Mouse (Mus musculus): ENCODE results near the gene Mgea5. TPM values are rescaled to one million over a fixed set of nuclear protein-coding genes. Genes with fewer than 3 reads are reported as not detected.
"Not testable (repeated sequence)": the region's sequence is repeated elsewhere in the genome, so short reads cannot be mapped to it uniquely, and the experiment has no call there.

Gene Mgea5
- polyA plus RNA-seq, 1 experiment from 2014 or later = 52.3 TPM

- not testable (repeated sequence) for H3K4me1 ChIP-seq (ENCODE audit: control insufficient read depth, insufficient read depth, low read length); H3K27me3 ChIP-seq (replicated peaks; ENCODE audit: control insufficient read depth, insufficient read depth, low read length); H3K9ac ChIP-seq (ENCODE audit: low read depth, low read length); H3K9me3 ChIP-seq (ENCODE audit: control insufficient read depth, low read length); H3K27ac ChIP-seq (replicated peaks; ENCODE audit: low read depth, low read length); ATAC-seq (ENCODE audit: low read depth); H3K36me3 ChIP-seq (ENCODE audit: control insufficient read depth, insufficient read depth, low read length); H3K4me3 ChIP-seq (ENCODE audit: low read depth, low read length); DNase-seq (ENCODE audit: low spot score); H3K4me2 ChIP-seq (ENCODE audit: low read depth, low read length)
- WGBS = 94% methylated on average over 6 of the region's 6 CpGs
These were observed 22.2 kb upstream of the Mgea5 start for GRCm38 (mm10) chr19:45805817-45806216.

- H3K4me2 ChIP-seq (ENCODE audit: low read depth, low read length) = no peak overlapping the region
- peak; percentile 46 for DNase-seq (ENCODE audit: low spot score)
These were observed 21.1 kb upstream of the Mgea5 start for GRCm38 (mm10) chr19:45804593-45805368.

GRCm38 (mm10) chr19:45803408-45803807 is 19.8 kb upstream of the Mgea5 start:
- no peaks in the 10 kb centered on the region for H3K9me3 ChIP-seq (ENCODE audit: control insufficient read depth, low read length)
- H3K27ac ChIP-seq (replicated peaks; ENCODE audit: low read depth, low read length) = no peak overlapping the region
- no peak for ATAC-seq (ENCODE audit: low read depth)
- WGBS = 19% methylated on average over 4 of the region's 4 CpGs
- no peaks in the 10 kb centered on the region for H3K27me3 ChIP-seq (replicated peaks; ENCODE audit: control insufficient read depth, insufficient read depth, low read length)
- no peaks in the 10 kb centered on the region for H3K4me1 ChIP-seq (ENCODE audit: control insufficient read depth, insufficient read depth, low read length)
- DNase-seq (ENCODE audit: low spot score) = no peak
- H3K4me2 ChIP-seq (ENCODE audit: low read depth, low read length) = no peak overlapping the region
- H3K4me3 ChIP-seq (ENCODE audit: low read depth, low read length) = no peak overlapping the region
- no peak overlapping the region for H3K9ac ChIP-seq (ENCODE audit: low read depth, low read length)
- H3K36me3 ChIP-seq (ENCODE audit: control insufficient read depth, insufficient read depth, low read length) = no peaks in the 10 kb centered on the region

More at GRCm38 (mm10) chr19:45804593-45805368, 21.1 kb upstream of the Mgea5 start:
- no peak overlapping the region for H3K9ac ChIP-seq (ENCODE audit: low read depth, low read length)
- no peak overlapping the region for H3K4me3 ChIP-seq (ENCODE audit: low read depth, low read length)
- H3K27me3 ChIP-seq (replicated peaks; ENCODE audit: control insufficient read depth, insufficient read depth, low read length) = no peaks in the 10 kb centered on the region
- WGBS = 21% methylated on average over 11 of the region's 12 CpGs
- H3K4me1 ChIP-seq (ENCODE audit: control insufficient read depth, insufficient read depth, low read length) = no peaks in the 10 kb centered on the region
- H3K9me3 ChIP-seq (ENCODE audit: control insufficient read depth, low read length) = no peaks in the 10 kb centered on the region
- peak; percentile 67 for ATAC-seq (ENCODE audit: low read depth)
- no peaks in the 10 kb centered on the region for H3K36me3 ChIP-seq (ENCODE audit: control insufficient read depth, insufficient read depth, low read length)
- no peak overlapping the region for H3K27ac ChIP-seq (replicated peaks; ENCODE audit: low read depth, low read length)

- ATAC-seq (ENCODE audit: low read depth) (no peak), DNase-seq (ENCODE audit: low spot score) (no peak)
- H3K9me3 ChIP-seq (ENCODE audit: control insufficient read depth, low read length) = no peaks in the 10 kb centered on the region
- no peaks in the 10 kb centered on the region for H3K36me3 ChIP-seq (ENCODE audit: control insufficient read depth, insufficient read depth, low read length)
- WGBS = 57% methylated on average over 4 of the region's 4 CpGs
- no peak overlapping the region for H3K9ac ChIP-seq (ENCODE audit: low read depth, low read length)
- no peak overlapping the region for H3K4me2 ChIP-seq (ENCODE audit: low read depth, low read length)
- H3K27me3 ChIP-seq (replicated peaks; ENCODE audit: control insufficient read depth, insufficient read depth, low read length) = no peaks in the 10 kb centered on the region
- H3K4me1 ChIP-seq (ENCODE audit: control insufficient read depth, insufficient read depth, low read length) = no peaks in the 10 kb centered on the region
- H3K4me3 ChIP-seq (ENCODE audit: low read depth, low read length) = no peak overlapping the region
- H3K27ac ChIP-seq (replicated peaks; ENCODE audit: low read depth, low read length) = no peak overlapping the region
These were observed 19.1 kb upstream of the Mgea5 start for GRCm38 (mm10) chr19:45802702-45803101.

- WGBS = 71% methylated on average over 15 of the region's 15 CpGs
- H3K4me3 ChIP-seq (ENCODE audit: low read depth, low read length) = no peak overlapping the region
- H3K36me3 ChIP-seq (ENCODE audit: control insufficient read depth, insufficient read depth, low read length) = no peaks in the 10 kb centered on the region
- H3K9me3 ChIP-seq (ENCODE audit: control insufficient read depth, low read length) = no peaks in the 10 kb centered on the region
- no peak overlapping the region for H3K27ac ChIP-seq (replicated peaks; ENCODE audit: low read depth, low read length)
- DNase-seq (ENCODE audit: low spot score) (no peak), ATAC-seq (ENCODE audit: low read depth) (no peak)
- H3K4me1 ChIP-seq (ENCODE audit: control insufficient read depth, insufficient read depth, low read length) = 0 out of 2 replicates have a peak, but pooled peaks cover 5% of the 10 kb centered on the region
- no peaks in the 10 kb centered on the region for H3K27me3 ChIP-seq (replicated peaks; ENCODE audit: control insufficient read depth, insufficient read depth, low read length)
- no peak overlapping the region for H3K4me2 ChIP-seq (ENCODE audit: low read depth, low read length)
- H3K9ac ChIP-seq (ENCODE audit: low read depth, low read length) = no peak overlapping the region
These were observed 13.2 kb upstream of the Mgea5 start for GRCm38 (mm10) chr19:45796879-45797278.

GRCm38 (mm10) chr19:45796061-45796556 is 12.5 kb upstream of the Mgea5 start:
- DNase-seq (ENCODE audit: low spot score) = peak; percentile 72
- peak overlapping the region; percentile 28; the same call in 1 of the 2 replicates for H3K9ac ChIP-seq (ENCODE audit: low read depth, low read length)

GRCm38 (mm10) chr19:45795406-45795944 is 11.8 kb upstream of the Mgea5 start:
- Histone ChIP-seq H3K27me3 (replicated peaks; ENCODE audit: control insufficient read depth, insufficient read depth, low read length) (no peaks in the 10 kb centered on the region), H3K36me3 (ENCODE audit: control insufficient read depth, insufficient read depth, low read length) (no peaks in the 10 kb centered on the region), H3K27ac (replicated peaks; ENCODE audit: low read depth, low read length) (no peak overlapping the region), H3K4me1 (ENCODE audit: control insufficient read depth, insufficient read depth, low read length) (0 out of 2 replicates have a peak, but pooled peaks cover 5% of the 10 kb centered on the region), H3K4me2 (ENCODE audit: low read depth, low read length) (peak overlapping the region; percentile 51), H3K4me3 (ENCODE audit: low read depth, low read length) (peak overlapping the region; percentile 21), H3K9me3 (ENCODE audit: control insufficient read depth, low read length) (no peaks in the 10 kb centered on the region), H3K9ac (ENCODE audit: low read depth, low read length) (no peak overlapping the region)
- no peak for ATAC-seq (ENCODE audit: low read depth)
- 23% methylated on average over 15 of the region's 15 CpGs for WGBS
- no peak for DNase-seq (ENCODE audit: low spot score)

More at GRCm38 (mm10) chr19:45796061-45796556, 12.5 kb upstream of the Mgea5 start:
- Histone ChIP-seq H3K9me3 (ENCODE audit: control insufficient read depth, low read length) (no peaks in the 10 kb centered on the region), H3K4me1 (ENCODE audit: control insufficient read depth, insufficient read depth, low read length) (0 out of 2 replicates have a peak, but pooled peaks cover 5% of the 10 kb centered on the region), H3K27me3 (replicated peaks; ENCODE audit: control insufficient read depth, insufficient read depth, low read length) (no peaks in the 10 kb centered on the region), H3K4me2 (ENCODE audit: low read depth, low read length) (peak overlapping the region; percentile 51), H3K4me3 (ENCODE audit: low read depth, low read length) (peak overlapping the region; percentile 21), H3K36me3 (ENCODE audit: control insufficient read depth, insufficient read depth, low read length) (no peaks in the 10 kb centered on the region), H3K27ac (replicated peaks; ENCODE audit: low read depth, low read length) (no peak overlapping the region)
- peak; percentile 56 for ATAC-seq (ENCODE audit: low read depth)
- 6% methylated on average over 14 of the region's 15 CpGs for WGBS

GRCm38 (mm10) chr19:45794718-45795117 is 11.1 kb upstream of the Mgea5 start:
- Histone ChIP-seq H3K27me3 (replicated peaks; ENCODE audit: control insufficient read depth, insufficient read depth, low read length) (no peaks in the 10 kb centered on the region), H3K4me1 (ENCODE audit: control insufficient read depth, insufficient read depth, low read length) (0 out of 2 replicates have a peak, but pooled peaks cover 5% of the 10 kb centered on the region), H3K9ac (ENCODE audit: low read depth, low read length) (no peak overlapping the region), H3K36me3 (ENCODE audit: control insufficient read depth, insufficient read depth, low read length) (no peaks in the 10 kb centered on the region), H3K4me2 (ENCODE audit: low read depth, low read length) (no peak overlapping the region), H3K27ac (replicated peaks; ENCODE audit: low read depth, low read length) (no peak overlapping the region), H3K4me3 (ENCODE audit: low read depth, low read length) (no peak overlapping the region), H3K9me3 (ENCODE audit: control insufficient read depth, low read length) (no peaks in the 10 kb centered on the region)
- DNase-seq (ENCODE audit: low spot score) (no peak), ATAC-seq (ENCODE audit: low read depth) (no peak)
- 74% methylated on average over 6 of the region's 6 CpGs for WGBS

All from embryonic facial prominence, embryonic 14.5 days (tissue).